Mouse (Mus musculus) thymus, adult 18-20 months (tissue): ENCODE results near the gene Gria4.
"Not testable (repeated sequence)": the region's sequence is repeated elsewhere in the genome, so short reads cannot be mapped to it uniquely, and the experiment has no call there.

Experiments
- DNase-seq, 2 experiments: peaks; one replicate each; pipeline ENCODE4 v3.0.0; 2022; ENCODE audit warnings: mixed read lengths in 2 of 2

Gene Gria4

GRCm38 (mm10) chr9:4795544-4796288, at the start of gene Gria4:
Gria4 (minus strand) TSS chr9:4796234.
- no peak for DNase-seq

DNA sequence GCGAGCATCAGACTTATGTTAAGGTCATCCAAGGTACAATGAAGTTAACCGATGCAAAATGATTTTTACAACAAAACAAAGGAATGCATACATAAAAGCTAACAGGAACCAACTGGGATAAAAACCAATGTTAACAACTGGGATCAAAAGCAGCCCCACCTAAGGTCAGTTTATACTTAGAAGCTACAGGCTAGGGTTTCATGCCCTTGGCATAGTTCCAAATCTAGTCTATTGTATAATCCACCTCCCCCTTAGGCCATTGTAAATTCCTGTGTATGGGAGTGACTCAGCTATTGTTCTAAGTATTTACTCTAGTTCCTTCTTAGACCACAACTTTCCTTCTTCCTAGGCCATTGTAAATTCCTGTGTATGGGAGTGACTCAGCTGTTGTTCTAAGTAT, 14.9 kb upstream of the Gria4 start:
- not testable (repeated sequence) for DNase-seq

DNA sequence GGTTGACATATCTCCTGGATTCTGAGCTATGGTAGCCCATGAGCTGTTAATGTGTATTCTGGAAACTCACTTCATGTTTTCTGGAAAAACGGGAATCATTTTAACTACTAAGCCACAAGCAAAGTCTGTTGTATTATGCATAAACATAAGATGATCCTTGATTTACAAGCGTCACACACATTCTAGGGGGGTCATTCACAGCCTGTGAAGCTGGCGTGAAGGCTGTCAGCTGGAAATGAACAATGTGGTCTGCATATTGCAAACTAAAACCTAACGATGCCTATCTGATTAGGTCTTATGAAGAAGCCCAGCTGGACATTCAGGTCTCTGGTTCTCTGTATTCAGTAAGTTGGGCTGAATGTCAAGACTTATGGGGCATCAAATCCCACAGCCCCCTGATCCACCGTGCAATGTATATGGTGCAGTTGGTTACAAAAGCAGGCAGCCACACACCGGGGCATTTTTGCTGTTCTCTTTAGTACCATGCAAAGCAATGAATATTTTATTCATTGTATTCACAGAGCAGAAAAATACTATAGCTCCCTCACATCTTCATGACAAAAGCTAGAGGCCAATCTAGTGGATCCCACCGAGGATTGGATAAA, 7.2 kb upstream of the Gria4 start:
- no peak for DNase-seq

- no peak for DNase-seq
These were observed 1.4 kb upstream of the Gria4 start for GRCm38 (mm10) chr9:4797396-4797795.

DNA sequence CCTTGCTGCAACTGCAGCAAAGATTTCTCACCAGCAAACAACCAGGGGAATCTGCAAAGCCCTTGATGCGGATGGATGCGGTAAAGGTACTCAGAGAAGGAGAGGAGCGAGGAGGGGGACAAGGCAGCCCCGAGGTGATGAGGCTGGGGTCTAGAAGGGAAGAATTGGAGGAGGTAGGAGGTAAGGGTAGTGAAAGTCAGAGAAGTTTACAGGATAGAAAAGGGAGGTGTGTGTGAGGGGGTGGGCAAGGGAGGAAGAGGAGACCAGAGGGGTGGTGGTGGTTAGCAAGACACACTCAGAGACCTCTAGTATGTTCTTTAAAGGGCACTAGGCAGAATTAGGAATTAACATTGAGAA, 233 bp upstream of the Gria4 start:
- DNase-seq: no peak

DNA sequence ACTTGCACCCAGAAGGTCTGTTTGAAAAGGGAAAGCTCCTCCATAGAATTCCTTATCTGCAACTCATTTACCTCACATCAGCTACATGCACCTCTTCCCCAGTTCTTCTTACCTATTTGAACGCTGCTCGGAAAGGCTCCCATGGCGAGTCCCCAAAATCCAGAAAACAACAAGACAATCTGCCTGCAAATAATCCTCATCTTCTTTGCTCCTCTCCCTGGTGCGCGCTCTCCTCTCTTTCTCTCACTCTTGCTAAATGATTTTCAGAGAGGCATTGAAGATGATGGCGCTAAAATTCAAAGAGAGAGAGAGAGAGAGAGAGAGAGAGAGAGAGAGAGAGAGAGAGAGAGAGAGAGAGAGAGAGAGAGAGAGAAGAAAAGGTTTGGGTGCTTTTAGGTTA, 959 bp downstream of the Gria4 start:
- no peak for DNase-seq

DNA sequence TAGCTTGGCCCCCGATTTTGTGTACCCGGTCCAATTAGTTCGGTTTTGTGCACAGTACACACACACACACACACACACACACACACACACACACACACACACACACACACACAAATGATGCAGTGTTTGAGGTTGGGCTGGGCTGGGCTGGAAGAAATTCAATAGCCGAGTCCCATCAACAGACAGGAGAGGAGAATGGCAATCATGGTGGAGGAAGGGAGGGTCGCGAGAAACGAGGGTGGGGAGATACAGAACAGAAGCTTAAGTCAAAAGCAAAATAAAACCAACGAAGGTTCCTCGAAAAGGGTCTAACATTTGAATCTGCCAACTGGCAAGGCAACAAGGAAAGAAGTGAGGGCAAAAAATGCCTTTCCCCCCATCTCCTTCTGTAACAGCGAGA, 1.6 kb downstream of the Gria4 start:
- DNase-seq: no peak

DNA sequence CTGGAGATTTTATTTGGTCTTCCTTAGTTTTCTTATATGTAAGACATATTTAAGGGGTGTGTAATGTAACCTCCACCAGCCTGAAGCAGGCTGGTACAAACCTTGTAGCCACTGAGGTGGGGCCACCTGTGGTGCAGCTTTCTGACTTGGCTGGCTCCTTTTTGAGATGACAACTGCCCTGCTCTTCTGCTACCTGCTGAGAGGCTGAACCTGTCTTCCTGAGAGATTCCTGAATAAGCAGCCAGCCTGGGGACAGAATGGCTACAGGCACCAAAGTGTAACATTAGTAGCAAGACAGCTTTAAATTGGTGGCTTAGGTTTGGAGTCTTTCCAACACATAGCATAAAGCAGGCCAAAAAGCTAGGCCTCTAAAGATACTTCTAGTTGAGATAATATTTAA, 46.6 kb downstream of the Gria4 start:
- DNase-seq: not testable (repeated sequence)

GRCm38 (mm10) chr9:4714086-4714485, 81.9 kb downstream of the Gria4 start:
- DNase-seq: no peak

DNA sequence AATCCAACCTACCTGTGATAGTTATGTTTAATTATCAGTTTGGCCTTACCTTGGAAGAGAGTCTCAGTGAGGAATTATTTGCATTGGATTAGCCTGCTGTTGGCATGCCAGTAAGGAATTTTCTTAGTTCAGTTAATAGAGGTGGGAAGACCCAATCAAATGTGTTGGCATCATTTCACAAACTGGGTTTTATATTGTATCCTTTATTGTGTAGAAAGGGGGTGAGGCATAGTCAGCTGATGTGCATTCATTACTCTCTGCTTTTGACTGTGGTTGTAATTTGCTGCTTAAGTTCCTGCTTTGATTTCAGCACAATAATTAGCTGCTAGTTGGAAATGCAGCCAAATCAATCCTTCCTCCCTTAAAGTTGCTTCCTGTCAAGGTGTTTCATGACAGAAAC, 83.7 kb downstream of the Gria4 start:
- no peak for DNase-seq

DNA sequence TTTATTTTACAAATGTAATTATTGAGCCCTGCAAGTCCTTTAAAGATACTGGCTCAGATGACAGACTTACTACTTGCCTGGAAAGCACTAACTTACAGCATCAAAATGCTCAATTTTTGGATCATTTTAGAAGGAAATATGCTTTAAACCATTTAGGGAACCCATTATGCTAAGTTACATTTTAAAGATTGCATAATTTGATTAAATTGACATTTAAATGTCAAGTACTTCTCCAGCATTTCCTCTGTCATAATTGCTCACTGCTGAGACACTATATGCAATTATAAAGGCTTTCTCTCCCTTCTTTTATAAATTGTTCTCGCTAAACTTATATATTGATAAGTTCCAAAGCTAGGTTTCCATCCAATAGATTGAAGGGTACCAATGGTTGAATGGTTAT, 108.9 kb downstream of the Gria4 start:
- no peak for DNase-seq

DNA sequence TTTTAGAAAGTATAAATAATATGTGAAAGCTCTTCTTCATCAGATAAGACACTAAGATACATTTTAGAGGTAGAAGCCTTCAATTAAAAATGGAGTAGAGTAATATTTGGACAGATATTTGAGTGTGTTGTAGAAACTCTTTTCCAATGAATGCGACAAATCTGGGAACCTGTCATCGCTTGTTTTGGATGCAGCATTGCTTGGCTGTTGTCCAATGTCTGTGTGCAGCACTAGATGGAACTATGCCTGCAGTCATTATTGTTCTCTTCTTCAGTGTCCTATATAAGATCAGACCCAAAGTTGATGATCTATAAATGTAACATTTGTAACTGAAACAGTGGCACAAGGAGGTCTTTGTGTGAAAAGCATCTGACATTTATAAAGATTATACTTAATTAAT, 115.8 kb downstream of the Gria4 start:
- no peak for DNase-seq

- no peak for DNase-seq
These were observed 116.9 kb downstream of the Gria4 start for GRCm38 (mm10) chr9:4679099-4679498.

DNA sequence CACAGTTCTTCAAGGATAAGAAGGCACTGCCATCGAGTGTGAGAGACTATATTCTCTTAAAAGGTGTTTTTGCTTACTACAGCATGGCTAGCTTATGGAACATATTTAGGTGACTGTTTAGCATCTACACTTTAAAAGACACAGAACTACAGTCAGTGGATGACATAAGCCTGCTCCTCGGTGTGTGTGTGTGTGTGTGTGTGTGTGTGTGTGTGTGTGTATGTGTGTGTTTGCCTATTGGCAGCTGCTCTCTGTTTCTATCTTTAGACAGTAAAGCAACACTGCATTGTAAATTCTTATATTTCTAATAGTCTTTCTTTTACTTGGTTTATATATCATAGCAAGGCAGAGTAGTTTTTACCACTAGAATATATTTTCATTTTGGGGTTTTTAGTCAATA, 130.3 kb downstream of the Gria4 start:
- DNase-seq: no peak

DNA sequence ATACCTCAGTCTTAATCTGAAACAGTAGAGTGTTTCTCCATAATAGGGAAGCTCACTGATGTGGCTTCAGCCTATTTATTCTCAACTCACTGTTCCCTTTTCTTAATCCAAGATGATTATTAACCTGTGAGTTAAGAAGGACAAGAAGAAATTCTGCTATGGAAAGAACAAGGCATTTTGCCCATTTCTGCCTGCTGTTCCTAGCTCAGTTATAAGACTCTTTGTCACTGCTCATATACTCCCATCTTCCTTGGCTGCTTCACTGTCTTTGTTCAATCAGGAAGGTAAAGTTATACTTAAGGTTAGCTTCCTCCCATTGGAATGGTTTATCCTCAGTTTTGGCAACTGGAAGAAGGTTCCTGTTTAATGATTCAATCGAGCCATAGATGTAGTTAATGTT, 133.6 kb downstream of the Gria4 start:
- DNase-seq: no peak

DNA sequence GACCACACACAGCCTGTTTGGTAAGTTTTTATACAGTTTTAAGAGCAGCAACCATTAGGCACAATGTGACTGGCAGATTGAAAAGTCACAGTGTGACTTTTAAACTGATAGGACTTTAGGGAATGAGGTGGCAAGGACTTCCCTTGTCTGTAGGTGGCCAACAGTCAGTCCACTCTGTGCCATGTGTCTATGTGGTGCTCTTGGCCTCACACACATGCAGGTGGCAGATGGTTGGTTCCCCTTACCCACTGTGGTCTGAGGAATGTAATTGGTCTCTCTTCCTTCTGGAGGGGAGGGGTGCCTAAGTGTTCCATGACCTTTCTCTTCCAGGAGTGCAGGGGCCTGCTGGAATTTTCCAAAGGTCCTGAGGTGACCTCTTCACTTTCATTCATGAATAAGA, 137.1 kb downstream of the Gria4 start:
- no peak for DNase-seq

DNA sequence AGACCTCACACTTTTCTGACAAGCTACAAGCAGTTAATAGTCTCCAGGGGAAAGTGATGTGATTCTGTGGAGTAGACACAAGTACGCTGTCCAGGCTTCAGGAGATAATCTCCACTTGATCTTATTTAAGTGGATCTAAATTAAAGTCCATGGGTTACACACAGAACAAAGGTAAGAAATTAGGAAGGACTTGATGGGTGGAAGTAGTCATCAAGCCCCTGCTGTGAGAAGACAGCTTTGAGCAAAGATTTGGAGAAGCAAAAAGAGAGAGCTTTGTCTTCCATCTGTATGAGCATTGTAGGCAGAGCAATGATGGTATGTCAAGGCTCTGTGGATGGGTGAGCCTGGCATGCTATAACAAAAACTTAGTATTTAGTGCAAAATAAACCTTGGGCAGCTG, 141.7 kb downstream of the Gria4 start:
- no peak for DNase-seq

DNA sequence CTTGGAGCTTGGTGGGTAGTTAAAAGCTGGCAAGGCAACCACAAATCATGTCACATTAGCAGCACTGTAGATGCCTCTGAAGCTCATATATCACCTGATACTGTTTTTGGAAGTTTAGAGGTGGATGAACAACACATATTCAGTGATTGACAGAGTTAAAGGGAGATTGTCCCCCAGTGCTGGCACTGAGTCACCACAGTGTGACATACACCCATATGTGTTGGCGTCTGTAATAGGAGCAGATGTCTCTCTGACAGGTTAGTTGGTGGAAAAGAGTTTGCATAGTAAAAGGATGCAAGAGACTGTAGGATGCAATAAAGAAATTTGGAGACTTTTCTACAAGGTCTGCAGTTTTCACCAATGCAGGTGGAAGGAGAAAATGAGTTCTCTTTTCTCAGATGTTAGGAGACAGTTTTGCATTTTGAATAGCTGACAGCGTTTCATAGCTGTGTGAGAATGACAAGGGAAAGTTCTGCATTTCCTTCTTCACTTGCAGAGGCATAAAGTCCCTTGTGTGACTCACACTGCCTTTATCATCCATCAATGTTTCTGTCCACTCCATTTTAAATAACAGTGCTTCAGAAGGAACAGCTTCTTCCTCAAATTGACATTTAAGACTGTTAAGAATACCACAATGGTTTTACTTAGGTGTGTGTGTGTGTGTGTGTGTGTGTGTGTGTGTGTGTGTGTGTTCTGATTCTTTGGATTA, 156.7 kb downstream of the Gria4 start:
- DNase-seq: no peak

GRCm38 (mm10) chr9:4631910-4632309, 164.1 kb downstream of the Gria4 start:
- no peak for DNase-seq

GRCm38 (mm10) chr9:4615286-4615685, 180.7 kb downstream of the Gria4 start:
- no peak for DNase-seq

- DNase-seq: no peak
These were observed 190.7 kb downstream of the Gria4 start for GRCm38 (mm10) chr9:4605354-4605753.

DNA sequence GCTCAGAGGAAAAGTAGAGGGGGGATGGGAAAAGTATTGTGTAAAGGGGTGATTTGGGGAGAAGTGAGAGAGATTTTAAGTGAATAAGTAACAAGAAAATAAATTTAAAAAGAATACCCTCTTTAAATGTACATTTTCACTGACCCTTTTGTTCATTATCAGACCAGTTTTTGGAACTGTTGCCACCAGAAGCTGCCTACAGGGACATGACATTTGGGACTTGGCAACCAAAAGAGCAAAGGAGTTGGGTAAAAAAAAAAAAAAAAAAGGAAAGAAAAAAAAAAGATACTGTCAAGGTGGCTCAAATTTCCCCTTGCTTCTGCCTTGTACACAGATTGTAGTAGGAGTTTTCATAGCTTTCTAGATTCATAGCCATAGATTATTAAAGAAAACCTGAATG, 191.8 kb downstream of the Gria4 start:
- DNase-seq: no peak

- no peak for DNase-seq
These were observed 194.2 kb downstream of the Gria4 start for GRCm38 (mm10) chr9:4601788-4602187.

- no peak for DNase-seq
These were observed 222.4 kb downstream of the Gria4 start for GRCm38 (mm10) chr9:4573596-4573995.
